9 mouse cellular contexts compared by ENCODE assay signal in genomic region chr11:110400283-110400682, GRCm38 (mm10). TPM values are rescaled to one million over a fixed set of nuclear protein-coding genes. Genes with fewer than 3 reads are reported as not detected.
A peak's percentile ranks its signal among the peaks of the same experiment; 100 is the strongest.
DNase-seq lines count a peak whose midpoint lies in the region; ATAC-seq lines count a peak whose summit lies in the region.
"Had no signal": no experiment of that assay in that cellular context is flagged by ENCODE, and none has a peak within 500 bp of the region (broad histone marks: within the 10 kb centered on the region; RNA-seq: fewer than 3 reads in every experiment).

No protein-coding gene starts in this region.

- H3K27me3 ChIP-seq in lung, embryonic 15.5 days = no peaks in the 10 kb centered on the region
- no peaks in the 10 kb centered on the region for H3K27me3 ChIP-seq in forebrain, embryonic 16.5 days (replicated peaks; ENCODE audit: control insufficient read depth, insufficient read depth, low read length)
- no peaks in the 10 kb centered on the region for H3K27me3 ChIP-seq in limb, embryonic 13.5 days
- no peaks in the 10 kb centered on the region for H3K27me3 ChIP-seq in neural tube, embryonic 15.5 days (replicated peaks)

- H3K36me3 ChIP-seq in lung, embryonic 15.5 days = no peaks in the 10 kb centered on the region
- no peaks in the 10 kb centered on the region for H3K36me3 ChIP-seq in forebrain, embryonic 16.5 days (ENCODE audit: control insufficient read depth, insufficient read depth)
- H3K36me3 ChIP-seq in limb, embryonic 13.5 days = peaks cover 3% of the 10 kb centered on the region; the same call in 1 of the 2 replicates
- no peaks in the 10 kb centered on the region for H3K36me3 ChIP-seq in neural tube, embryonic 15.5 days

- DNase-seq in lung, postnatal 10 days = no peak
- no peak for DNase-seq in natural killer cell, adult 2 months (ENCODE audit: low spot score in 2 of 2)
- no peak for DNase-seq in adrenal gland, postnatal 10 days
- DNase-seq in right cerebral cortex, postnatal 14 days = no peak
- DNase-seq: cerebellum, postnatal 25 days had no signal

- H3K4me2 ChIP-seq in lung, embryonic 15.5 days = peak overlapping the region; percentile 58
- peak overlapping the region; percentile 75 for H3K4me2 ChIP-seq in forebrain, embryonic 16.5 days (ENCODE audit: low read length)
- H3K4me2 ChIP-seq in limb, embryonic 13.5 days (replicated peaks) = peak overlapping the region; percentile 78
- peak overlapping the region; percentile 70 for H3K4me2 ChIP-seq in neural tube, embryonic 15.5 days

- peaks cover 31% of the 10 kb centered on the region for H3K4me1 ChIP-seq in lung, embryonic 15.5 days
- H3K4me1 ChIP-seq in forebrain, embryonic 16.5 days (replicated peaks; ENCODE audit: control insufficient read depth, insufficient read depth, low read length) = peaks cover 31% of the 10 kb centered on the region
- peaks cover 29% of the 10 kb centered on the region for H3K4me1 ChIP-seq in limb, embryonic 13.5 days
- H3K4me1 ChIP-seq in neural tube, embryonic 15.5 days = peaks cover 40% of the 10 kb centered on the region

- H3K9ac ChIP-seq in lung, embryonic 15.5 days = peak overlapping the region; percentile 53
- H3K9ac ChIP-seq in forebrain, embryonic 16.5 days (replicated peaks; ENCODE audit: low read depth, low read length) = peak overlapping the region; percentile 58
- H3K9ac ChIP-seq in limb, embryonic 13.5 days = peak overlapping the region; percentile 77
- no peak overlapping the region for H3K9ac ChIP-seq in neural tube, embryonic 15.5 days (replicated peaks)

- 40% methylated on average over 1 of the region's 1 CpGs for WGBS in lung, embryonic 15.5 days
- 26% methylated on average over 1 of the region's 1 CpGs for WGBS in forebrain, embryonic 16.5 days
- WGBS in limb, embryonic 13.5 days = 15% methylated on average over 1 of the region's 1 CpGs
- 43% methylated on average over 1 of the region's 1 CpGs for WGBS in neural tube, embryonic 15.5 days

- no peak for ATAC-seq in lung, embryonic 15.5 days (ENCODE audit: borderline replicate concordance, extremely low read depth, low FRiP score, low TSS enrichment)
- no peak for ATAC-seq in forebrain, embryonic 16.5 days
- ATAC-seq in limb, embryonic 13.5 days (ENCODE audit: low FRiP score, low read depth) = no peak
- no peak for ATAC-seq in neural tube, embryonic 15.5 days (ENCODE audit: low FRiP score)

- no peaks in the 10 kb centered on the region for H3K9me3 ChIP-seq in lung, embryonic 15.5 days
- H3K9me3 ChIP-seq in forebrain, embryonic 16.5 days (ENCODE audit: control insufficient read depth, low read length) = no peaks in the 10 kb centered on the region
- H3K9me3 ChIP-seq in limb, embryonic 13.5 days = no peaks in the 10 kb centered on the region
- no peaks in the 10 kb centered on the region for H3K9me3 ChIP-seq in neural tube, embryonic 15.5 days (replicated peaks)

- peak overlapping the region; percentile 61 for H3K4me3 ChIP-seq in lung, embryonic 15.5 days
- peak overlapping the region; percentile 61 for H3K4me3 ChIP-seq in forebrain, embryonic 16.5 days (replicated peaks; ENCODE audit: low read length)
- H3K4me3 ChIP-seq in limb, embryonic 13.5 days = peak overlapping the region; percentile 59
- H3K4me3 ChIP-seq in neural tube, embryonic 15.5 days (replicated peaks) = peak overlapping the region; percentile 69

- no peak overlapping the region for H3K27ac ChIP-seq in lung, embryonic 15.5 days
- no peak overlapping the region for H3K27ac ChIP-seq in forebrain, embryonic 16.5 days (ENCODE audit: low read length)
- no peak overlapping the region for H3K27ac ChIP-seq in limb, embryonic 13.5 days
- no peak overlapping the region for H3K27ac ChIP-seq in neural tube, embryonic 15.5 days (replicated peaks)

RNA-seq across cellular contexts. Expression of gene Map2k6, which starts 1.4 kb away (rescaled TPM):
- 20.6 and 21.2 TPM in 2 replicates for polyA plus RNA-seq in lung, embryonic 15.5 days (2015; fragmentation: Nextera tagmentation; extraction: Ambion mirVana)
- polyA plus RNA-seq in forebrain, embryonic 16.5 days (2015; fragmentation: Nextera tagmentation; extraction: Ambion mirVana) = 44.7 and 51.7 TPM in 2 replicates
- polyA plus RNA-seq in limb, embryonic 13.5 days (2015; fragmentation: Nextera tagmentation; extraction: Ambion mirVana) = 34.3 and 34.6 TPM in 2 replicates
- 19.7 and 20.7 TPM in 2 replicates for polyA plus RNA-seq in neural tube, embryonic 15.5 days (2015; fragmentation: Nextera tagmentation; extraction: Ambion mirVana)
- 10 to 100 TPM in 1 of 2 experiments, 1 to 10 TPM in 1; 7.6 to 11.0 TPM for total RNA-seq in adrenal gland, postnatal 10 days (2021)
